Mouse (Mus musculus) gastrocnemius, postnatal 36 days (tissue): ENCODE results near the gene Gpatch4. TPM values are rescaled to one million over a fixed set of nuclear protein-coding genes. Genes with fewer than 3 reads are reported as not detected.
A peak's percentile ranks its signal among the peaks of the same experiment; 100 is the strongest.

Experiments
- DNase-seq, 2 experiments: peaks; one replicate each; pipeline ENCODE4 v3.0.0; 2022
- intact Hi-C: fragments of 180-260 bp; cut with DNase I; formaldehyde crosslinking; loops from one replicate; pipeline ENCODE4 v1.15.1; 2025
- total RNA-seq, 2 experiments: library from RNA; stranded (reverse); gene quantifications; 2 replicates each; pipeline ENCODE4 v1.2.3; 2021

Gene Gpatch4
- total RNA-seq, 2 experiments from 2014 or later, result 16.0 to 17.1 TPM

DNA sequence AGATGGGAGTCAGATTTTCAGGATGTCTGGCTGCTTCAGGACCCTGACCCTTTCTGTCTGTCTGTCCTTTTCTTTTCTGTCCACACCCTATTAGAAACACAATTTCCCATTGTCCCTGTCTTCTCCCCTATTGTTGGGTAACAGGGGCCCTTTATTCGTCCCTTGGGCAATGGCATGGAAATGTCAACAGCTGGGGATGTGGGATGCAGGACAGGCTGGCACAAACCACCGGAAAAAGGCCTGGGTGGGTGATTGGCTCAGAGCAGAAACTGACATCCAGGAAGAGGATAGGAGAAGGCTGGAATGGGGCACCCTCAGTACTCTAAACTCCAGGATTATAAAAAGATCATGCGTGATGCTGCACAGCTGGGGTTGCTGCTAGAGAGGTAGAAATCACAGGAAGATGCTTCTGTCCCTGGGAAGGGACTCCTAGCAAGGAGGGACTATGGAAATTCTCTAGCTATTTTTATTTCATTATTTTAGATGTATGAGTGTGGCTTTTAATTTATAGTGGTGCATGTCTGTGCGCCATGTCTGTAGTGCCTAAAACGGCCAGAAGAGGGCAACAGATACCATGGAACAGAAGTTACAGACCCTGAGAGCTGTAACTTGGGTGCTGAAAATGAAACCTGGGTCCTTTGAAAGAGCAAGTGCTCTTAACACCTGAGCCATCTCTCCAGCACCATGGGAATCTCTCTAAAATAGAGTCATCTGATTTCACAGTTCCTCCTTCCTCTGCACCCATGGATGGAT lies 15.3 kb upstream of the Gpatch4 start, which contains the start of gene Hapln2:
Gene Hapln2, minus strand, starts transcription at position 150 of the 753 bp plus-strand sequence.
- DNase-seq, result no peak
- intact Hi-C loops, result loop anchor here (1.0 kb wide), 1 partner anchor 28 kb away; no protein-coding TSS in a partner anchor

DNA sequence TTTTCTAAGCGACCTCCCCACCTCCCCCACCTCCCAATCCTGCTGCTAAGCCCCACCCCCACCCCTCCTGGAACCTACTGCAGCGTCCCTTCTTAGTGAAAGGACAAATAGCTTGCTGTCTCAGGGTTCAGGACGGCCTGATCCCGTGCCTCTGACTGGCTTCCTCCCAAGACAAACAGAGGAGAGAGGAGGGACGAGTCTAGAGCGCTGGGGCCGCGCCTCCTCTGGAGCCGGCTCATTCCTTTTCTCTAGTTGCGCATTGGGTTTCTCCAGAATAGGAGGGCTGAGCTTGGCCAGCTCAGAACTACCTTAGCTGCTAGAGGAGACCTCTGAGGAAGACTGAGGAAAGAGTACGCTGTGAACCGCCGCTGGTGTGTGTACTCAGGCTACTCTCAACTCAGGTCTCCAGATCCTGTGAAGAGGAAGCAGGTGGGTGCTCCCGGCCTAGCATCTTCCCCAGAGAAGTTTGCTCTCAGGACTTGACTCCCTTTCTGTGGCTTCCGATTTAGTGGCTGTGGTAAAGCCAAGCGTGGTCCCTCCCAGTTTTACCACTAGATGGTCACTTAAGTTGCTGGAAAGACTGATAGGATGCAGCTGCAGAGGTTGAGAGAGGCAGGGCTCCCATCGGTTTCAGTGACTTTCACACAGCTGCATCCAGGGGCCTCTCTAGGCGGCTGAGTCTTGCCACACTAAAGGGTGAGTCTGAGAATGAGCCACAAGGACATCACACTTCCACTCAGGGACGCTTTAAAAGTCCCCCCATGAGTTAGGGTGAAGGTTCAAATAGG lies 12.1 kb upstream of the Gpatch4 start:
- DNase-seq, result no peak
- intact Hi-C loops, result no loop called here

DNA sequence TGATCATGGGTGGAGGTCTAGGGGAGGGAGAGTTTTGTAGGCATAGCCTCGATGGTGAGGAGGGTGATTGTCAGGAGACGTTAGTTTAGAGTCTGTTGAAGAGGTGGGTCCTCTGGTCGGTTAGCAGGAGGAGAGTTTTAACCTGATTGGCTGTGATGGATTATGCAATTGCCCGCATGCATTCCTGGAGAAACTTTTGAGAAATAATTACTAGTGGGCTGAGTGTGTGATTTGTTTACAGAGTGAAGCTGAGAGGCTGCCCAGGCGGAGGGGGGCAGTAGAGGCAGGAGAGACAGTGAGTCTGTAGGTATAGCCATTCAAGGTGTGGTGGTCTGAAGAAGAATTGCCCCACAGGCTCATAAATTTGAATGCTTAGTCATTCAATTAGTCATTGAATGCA lies 9.4 kb upstream of the Gpatch4 start:
- no peak for DNase-seq
- intact Hi-C loops, result no loop called here

DNA sequence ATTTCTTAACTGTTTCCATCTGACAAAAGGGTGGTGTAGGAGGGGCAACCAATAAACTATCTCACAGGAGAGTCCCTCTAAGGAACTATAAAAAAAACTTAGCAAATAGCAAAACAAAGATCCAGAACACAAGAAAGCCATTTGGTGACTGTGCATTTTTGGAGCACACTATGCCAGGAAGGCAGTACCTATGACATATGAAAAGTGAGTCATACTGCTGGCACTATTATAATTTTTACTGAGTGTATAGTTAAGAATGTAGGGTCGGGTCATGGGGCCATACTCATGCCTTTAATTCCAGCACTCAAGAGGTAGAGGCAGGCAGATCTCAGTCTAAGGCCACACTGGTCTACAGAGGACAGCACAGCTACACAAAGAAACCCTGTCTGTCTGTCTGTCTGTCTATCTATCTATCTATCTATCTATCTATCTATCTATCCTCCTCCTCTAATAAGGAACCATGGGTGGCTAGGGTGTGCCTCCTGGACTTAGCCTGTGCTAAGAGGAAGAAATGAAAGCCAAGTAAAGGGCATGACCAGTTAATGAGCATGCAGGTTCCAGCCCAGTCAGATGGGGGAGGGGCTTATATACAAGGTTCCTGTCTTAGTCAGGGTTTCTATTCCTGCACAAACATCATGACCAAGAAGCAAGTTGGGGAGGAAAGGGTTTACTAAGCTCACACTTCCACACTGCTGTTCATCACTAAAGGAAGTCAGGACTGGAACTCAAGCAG lies 7.2 kb upstream of the Gpatch4 start:
- no peak for DNase-seq
- intact Hi-C loops, result no loop called here

DNA sequence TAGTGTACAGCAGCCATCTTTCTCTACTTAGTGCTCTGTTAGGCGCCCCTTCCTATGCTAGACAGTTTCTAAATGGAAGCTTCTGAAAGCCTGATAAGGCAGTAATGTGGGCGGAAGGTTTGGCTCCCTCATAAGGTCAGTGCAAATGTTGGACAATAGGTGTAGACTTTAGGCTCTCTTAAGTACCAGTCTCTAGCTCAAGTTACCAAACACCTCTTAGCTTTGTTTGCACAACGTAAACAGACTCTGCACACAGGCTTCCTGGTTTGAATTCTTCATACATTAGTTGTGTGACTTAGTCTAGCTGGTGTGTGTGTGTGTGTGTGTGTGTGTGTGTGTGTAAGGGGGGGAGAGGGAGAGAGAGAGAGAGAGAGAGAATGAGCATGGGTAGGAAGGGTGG lies 6.6 kb downstream of the Gpatch4 start:
- DNase-seq, result no peak
- intact Hi-C loops, result no loop called here

DNA sequence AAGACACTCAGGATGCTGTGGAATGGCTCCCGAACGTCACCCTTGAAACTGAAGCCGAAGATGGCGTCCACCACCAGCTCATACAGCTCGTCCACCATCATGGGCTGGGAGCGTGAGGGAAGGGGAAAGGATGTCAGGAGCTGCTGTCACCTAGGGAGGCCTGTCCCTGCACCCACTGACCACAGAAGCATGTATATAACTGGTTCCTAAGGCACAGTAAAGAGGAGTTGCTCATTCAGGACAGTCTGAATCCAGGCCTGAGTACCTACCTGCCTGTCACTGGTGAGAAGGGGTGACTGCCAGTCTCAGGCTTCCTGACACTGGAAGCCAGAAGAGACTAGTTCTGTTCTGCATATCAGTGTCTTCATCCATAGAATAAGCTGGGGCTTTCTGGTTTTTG lies 14.1 kb downstream of the Gpatch4 start:
- intact Hi-C loops, result no loop called here
- no peak for DNase-seq

DNA sequence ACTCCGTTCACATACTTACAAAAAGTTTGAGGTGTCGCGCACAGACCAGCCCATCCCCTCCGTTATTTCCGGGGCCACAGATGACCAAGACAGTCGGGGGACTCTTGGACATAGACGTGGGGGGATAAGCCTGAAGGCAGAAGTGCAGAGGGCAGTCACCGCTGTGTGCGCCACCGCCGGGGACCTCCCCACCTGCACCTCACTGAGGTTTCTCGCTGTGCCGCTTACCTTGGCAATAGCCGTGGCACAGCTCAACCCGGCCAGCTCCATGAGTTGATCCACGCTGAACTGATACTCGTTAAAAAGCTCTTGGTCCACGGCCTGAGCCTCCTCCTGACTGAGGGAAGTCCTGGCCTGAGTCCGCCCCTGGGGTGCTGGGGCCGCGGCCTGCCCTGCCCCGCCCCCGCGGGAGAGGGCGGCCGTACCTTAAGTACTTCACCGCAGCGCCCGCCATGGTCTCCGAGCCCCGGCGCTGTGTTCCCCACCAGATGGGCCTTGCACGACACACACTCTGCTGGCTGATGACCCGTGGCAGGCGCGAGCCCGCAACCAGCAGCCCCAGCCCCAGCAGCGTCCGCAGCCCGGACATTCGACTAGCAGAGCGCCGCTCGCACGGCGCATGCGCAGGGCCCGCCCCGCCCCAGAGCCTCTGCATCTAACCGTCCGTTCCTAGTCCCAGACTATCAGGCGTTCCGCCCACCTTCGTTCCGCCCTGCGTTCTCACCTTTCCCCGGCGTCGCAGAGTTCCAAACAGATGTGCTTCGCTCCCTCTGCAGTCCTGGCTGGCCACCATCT lies 15.2 kb downstream of the Gpatch4 start, which contains the start of gene Naxe:
Gene Naxe, minus strand, starts transcription at position 594 of the 795 bp plus-strand sequence.
- peak; percentile 79 to 80 for DNase-seq
- intact Hi-C loops, result no loop called here

DNA sequence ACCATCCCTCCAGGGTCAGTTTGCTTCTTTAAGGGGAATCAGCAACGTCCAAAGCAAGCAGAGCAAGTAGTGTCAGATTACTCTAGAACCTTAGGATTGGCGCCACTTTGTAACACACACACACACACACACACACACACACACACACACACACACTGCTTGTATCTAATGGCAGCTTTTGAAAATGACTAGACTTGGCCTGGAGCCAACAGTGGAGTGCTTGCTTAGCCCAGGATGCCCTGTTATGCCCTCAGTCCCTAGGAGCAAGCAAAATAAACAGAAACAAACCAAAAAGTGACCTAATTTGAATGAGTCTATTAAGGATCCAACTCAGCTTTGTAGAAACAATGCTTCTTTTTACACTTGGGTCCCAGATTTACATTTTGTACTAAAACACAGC lies 25.5 kb downstream of the Gpatch4 start:
- DNase-seq, result no peak
- intact Hi-C loops, result loop anchor here (1.0 kb wide), 1 partner anchor 56 kb away; no protein-coding TSS in a partner anchor

DNA sequence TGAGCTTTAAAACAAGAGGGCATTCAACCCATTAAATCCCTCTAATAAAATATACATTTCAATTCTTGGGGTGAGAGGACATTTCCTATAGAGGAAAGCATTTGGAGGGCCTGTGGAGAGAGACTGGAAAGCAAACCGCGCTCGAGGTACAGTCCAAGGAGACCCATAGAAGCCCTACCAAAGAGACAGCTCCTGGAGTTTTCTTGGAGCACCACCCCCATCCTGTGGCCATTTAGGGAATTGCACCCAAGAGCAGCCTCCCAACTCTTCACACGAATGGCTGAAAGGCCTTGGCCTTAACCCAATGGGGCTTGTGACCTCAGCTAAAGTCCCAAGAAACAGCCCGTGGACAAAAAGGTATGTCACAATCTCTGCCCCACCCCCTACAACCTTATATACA lies 28.9 kb downstream of the Gpatch4 start:
- DNase-seq, result peak; percentile 80 to 86
- intact Hi-C loops, result loop anchor here (1.0 to 10.0 kb wide), 2 partner anchors 61 to 137 kb away; partner anchors contain the start of genes Isg20l2 and Rrnad1

DNA sequence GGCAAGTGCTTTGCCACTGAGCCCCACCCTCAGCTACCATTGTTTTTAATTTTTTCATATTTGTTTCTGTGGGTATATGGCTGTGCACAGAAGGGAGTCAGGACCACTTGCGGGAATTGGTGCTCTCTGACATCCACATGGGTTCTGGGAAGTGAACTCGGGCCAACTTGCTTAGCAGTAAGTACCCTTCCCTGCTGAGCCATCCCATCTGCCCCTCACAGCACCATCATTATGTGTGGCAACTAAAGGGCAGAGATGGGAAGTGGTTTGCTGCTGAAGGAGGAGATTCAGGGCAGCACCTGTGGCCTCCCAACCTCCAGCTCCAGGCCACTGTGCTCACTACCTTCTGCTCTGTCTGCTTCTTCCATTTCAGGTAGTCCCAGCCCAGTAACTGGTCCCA lies 30.7 kb downstream of the Gpatch4 start:
- intact Hi-C loops, result loop anchor here (10.0 kb wide), 1 partner anchor 139 kb away; the partner anchor contains the start of genes Isg20l2 and Rrnad1
- no peak for DNase-seq

DNA sequence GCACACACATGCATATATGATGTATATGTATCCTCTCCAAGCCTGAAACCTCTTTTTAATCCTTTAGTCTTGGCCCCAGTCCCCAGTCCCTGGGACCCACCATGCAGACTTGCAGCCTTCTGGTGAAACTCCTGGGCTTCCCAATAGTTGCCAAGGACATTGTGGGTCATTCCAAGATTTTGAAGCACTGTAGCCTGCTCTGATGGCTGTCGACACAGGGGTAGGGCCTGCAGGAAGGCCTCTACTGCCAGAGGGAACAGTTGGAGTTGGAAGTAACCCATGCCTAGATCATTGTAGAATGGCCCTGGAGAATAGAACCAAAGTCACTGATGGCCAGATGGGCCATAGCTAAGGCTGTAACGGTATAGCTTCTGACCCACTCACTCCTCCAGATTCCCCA lies 31.4 kb downstream of the Gpatch4 start:
- intact Hi-C loops, result loop anchor here (10.0 kb wide), 1 partner anchor 140 kb away; the partner anchor contains the start of genes Isg20l2 and Rrnad1
- no peak for DNase-seq

DNA sequence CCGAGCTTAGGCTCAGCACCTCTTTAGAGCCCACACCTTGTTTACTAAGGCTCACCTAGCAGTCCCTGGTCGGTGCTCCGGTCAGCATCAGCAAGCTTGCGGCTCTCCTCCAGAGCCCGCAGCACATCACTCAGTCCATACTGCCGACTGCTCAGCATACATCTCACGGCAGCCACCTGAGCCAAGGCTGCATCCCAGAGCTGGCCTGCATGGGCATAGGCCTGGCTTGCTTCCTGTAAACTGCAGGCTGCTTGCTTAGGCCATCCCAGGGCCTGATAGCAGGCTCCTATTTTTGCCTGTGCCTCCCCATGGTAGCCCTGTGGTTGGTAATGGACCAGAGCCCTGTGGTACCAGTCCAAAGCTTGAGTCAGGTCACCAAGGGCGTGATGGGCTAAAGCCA lies 31.9 kb downstream of the Gpatch4 start:
- intact Hi-C loops, result loop anchor here (10.0 kb wide), 1 partner anchor 140 kb away; the partner anchor contains the start of genes Isg20l2 and Rrnad1
- DNase-seq, result no peak

DNA sequence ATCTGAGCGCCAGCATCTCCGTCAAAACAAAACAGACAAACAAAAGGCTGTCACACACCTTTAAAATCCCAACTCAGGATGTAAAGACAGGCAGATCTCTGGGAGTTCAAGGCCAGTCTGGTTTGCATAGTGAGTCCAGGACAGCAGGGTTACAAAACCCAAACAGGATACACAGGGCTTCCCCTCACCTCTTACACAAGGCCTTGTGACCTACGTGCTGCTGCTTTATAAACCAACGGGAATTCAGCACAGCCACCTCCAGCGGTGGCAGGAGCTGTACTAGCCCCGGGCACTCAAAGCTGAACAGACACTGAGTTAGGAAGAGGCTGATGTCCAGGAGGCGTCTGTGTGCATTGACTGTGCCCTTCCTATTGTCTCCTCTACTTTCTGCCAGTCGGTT lies 34.5 kb downstream of the Gpatch4 start:
- DNase-seq, result no peak
- intact Hi-C loops, result loop anchor here (10.0 kb wide), 1 partner anchor 143 kb away; the partner anchor contains the start of genes Isg20l2 and Rrnad1

DNA sequence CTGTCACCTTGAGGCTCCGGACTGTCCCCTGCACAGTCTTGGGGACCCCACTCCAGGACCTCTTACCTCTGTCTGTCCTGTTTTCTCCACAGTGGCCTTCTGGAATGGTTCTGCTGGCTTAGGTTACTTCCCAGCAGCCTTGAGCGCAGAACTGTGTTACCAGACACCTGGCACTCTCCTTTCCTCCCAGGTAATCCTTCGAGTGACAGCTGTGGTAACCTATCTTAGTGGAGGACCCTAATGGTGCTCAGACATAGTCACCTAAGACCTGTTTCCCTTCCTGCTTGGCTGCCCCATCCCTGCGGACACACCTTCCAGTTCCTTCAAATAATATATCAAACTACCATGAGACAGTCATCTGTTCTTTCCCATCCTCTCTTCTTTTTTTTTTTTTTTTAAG lies 35.3 kb downstream of the Gpatch4 start, which contains the start of gene Ttc24:
Gene Ttc24, minus strand, starts transcription at position 101 of the 400 bp plus-strand sequence.
- intact Hi-C loops, result loop anchor here (10.0 kb wide), 1 partner anchor 143 kb away; the partner anchor contains the start of genes Isg20l2 and Rrnad1
- DNase-seq, result no peak

DNA sequence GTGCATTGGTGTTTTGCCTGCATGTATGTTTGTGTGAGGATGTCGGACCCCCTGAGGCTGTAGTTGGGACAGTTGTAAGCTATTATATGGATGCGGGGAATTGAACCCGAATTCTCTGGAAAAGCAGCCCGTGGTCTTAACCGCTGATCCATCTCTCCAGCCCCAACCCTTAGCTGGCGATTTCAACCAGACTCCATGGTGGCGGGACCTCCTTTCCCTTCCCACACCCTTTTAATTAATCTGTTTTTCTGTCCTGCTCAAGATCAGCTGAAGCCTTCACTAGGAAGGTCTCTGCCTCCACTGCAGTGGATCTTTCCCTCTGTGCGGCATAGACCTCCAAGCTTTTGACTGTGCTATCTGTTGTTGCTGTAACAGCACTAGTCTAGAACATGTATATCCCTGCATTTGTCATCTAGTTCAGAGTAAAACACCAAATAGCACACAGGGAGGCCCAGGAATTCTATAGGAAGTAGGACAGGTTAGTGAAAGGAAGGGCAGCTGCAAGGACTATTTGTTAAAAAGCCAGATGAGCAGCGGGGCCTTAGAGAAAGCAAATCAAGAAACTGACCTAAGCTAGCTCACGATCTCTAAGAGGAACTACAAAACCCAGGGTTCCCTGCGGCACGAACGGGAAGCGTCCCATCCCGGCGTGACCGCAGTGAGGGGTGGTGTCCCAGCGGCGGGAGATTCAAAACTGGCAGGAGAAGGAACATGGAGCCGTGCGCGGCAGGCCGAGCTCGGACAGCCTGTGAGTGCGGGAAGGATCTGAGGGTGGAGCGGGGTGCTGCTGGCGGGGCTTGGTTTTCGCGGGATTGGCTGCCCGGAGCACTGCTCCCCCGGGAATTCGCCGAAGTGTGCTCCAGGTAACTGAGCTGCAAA lies 38.7 kb downstream of the Gpatch4 start, which contains the start of gene Iqgap3:
Gene Iqgap3, plus strand, starts transcription at position 627 of the 879 bp plus-strand sequence.
- intact Hi-C loops, result no loop called here

DNA sequence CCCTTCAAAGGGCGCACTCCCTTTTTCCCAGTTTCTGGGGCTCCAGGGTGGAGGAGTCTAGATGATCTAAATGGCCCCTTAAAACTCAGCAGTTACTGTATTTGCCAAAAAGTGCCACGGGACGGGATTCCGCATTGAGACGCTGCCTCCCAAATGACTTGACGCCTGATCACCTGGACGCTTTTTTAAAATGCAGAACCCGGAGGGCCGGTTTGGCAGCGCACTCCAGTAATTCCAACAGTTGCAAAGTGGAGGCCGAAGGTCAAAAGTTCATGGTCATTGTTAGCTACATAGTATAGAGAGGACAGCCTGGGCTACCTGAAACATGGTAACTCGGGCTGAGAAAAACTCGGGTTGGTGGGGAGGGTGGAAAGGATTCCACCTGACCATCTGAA lies 39.3 kb downstream of the Gpatch4 start:
- DNase-seq, result no peak
- intact Hi-C loops, result no loop called here

More for the DNA sequence above, 38.7 kb downstream of the Gpatch4 start, which contains the start of gene Iqgap3:
- DNase-seq, result peak; percentile 74 to 90

DNA sequence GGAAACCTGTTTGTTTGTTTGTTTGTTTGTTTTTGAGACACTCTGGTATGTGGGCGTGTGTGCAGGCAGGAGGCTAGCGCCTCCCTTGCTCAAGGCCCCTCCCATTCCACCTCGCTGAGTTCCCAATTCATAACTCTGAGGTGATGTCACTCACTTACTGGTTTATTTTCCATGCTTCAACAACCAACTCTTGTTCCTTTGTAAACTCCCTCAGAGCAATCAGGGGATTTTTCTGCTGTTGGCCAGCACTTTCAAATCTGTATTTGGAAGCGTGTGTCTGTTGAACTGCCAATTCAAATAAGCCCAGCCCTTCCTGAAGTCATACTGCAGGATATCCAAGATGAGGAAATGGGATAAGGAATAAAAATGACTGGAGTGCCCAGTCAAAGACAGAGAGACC lies 39.8 kb downstream of the Gpatch4 start:
- intact Hi-C loops, result no loop called here
- DNase-seq, result no peak

DNA sequence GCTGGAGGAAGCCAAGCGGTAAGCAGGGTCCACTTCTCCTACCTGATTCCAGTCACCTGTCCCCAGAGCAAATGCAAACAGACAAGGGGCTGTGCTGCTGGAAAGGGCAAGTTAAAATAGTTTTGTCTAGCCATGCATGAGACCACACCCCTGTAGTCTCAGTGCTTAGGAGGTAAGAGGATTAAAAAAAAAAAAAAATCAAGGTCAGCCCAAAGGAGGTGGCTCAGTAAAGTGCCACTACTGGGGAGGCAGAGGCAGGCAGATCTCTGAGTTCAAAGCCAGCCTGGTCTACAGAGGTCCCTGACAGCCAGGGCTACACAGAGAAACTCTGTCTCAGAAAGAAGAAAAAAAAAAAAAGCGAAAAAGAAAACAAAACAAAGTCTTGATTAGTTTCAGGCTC lies 41.1 kb downstream of the Gpatch4 start:
- intact Hi-C loops, result no loop called here
- DNase-seq, result no peak
